Mouse (Mus musculus): ENCODE measurements at regions not wholly inside any gene's neighbourhood (a gene's known extent, or its start where the extent isn't known, plus 50 kb on each side); places are given as distances from the start of the nearest gene placed in this dataset.

DNA sequence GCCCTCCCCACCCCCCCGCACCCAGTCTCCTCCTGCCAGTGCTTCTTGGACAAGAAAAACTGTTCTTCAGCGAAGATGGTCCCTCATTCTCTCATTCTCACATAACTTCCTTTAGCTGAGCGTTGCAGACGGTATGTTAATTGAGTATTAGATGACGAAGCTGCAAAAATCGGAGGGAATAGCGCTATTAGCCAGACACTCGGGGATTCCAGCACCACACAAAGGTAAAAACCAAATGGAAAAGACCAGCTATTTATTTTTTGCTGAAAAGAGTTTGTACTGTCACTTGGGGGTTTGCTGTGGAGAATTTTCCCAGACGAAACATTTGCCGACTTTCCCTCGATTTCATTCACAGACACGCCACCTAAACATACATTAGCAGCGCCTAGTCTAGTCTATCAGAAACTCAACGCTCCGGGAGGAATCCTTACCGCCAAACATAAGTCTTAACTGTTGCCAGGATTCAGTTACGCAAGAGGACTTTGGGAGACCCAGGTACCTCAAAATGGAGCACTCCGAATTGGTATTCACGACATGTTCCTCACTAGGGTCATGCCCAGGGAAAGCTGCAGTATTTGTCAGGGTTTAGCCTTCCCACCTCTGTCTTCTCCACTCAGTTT is 178.4 kb upstream of the Lrig3 start:
- no peak for DNase-seq (ENCODE audit: low spot score in 2 of 2)

DNA sequence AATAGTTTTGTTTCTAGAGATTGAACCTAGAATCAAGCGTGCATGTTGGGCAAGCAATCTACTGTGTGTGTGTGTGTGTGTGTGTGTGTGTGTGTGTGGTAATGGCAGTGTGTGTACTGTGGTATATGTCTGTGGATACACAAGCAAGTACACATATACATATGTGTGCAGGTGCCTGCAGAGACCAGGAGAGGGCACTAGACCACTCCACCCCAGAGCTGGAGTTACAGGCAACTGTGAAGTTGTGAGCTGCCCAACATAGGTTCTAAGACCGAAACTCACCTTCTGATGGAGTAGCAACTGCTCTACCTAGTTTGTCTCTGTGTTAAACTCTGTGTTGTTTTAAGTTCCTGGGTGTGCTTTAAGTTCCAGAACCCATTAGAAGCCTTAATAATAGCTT is 177.7 kb upstream of the Lrig3 start:
- DNase-seq (ENCODE audit: low spot score in 2 of 2): no peak

- DNase-seq (ENCODE audit: low spot score in 2 of 2): no peak
These were observed 175.0 kb upstream of the Lrig3 start for GRCm38 (mm10) chr10:125790924-125791323.

GRCm38 (mm10) chr10:125794504-125794903 is 171.5 kb upstream of the Lrig3 start:
- no peak for DNase-seq (ENCODE audit: low spot score in 2 of 2)

GRCm38 (mm10) chr10:125795323-125795722 is 170.6 kb upstream of the Lrig3 start:
- no peak for DNase-seq (ENCODE audit: low spot score in 2 of 2)

GRCm38 (mm10) chr10:125798678-125799077 is 167.3 kb upstream of the Lrig3 start:
- DNase-seq (ENCODE audit: low spot score in 2 of 2): no peak

DNA sequence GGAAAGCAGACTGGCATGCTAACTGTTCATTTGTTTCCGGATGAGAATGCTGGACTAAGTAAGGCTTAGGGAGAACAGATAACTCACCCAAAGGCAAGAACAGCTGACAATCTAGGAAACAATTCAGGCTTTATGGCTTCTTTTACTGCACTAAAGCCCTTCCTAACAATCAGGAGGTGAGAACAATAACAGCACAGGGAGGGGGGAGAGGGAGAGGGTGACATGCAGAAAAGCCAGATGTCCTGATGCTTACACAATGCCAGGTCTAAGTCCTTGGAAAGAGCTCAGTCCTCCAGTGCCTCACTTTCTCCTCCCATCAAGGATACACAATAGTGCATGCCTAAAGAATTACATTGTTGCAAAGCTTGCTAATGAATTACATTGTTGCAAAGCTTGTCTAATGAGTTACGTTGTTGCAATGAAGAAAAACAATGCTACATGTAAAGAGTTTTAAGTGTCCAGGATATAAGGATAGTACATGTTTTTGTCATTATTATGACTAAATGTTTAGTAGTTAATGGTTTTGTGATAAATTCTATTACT is 165.3 kb upstream of the Lrig3 start:
- no peak for DNase-seq (ENCODE audit: low spot score in 2 of 2)

DNA sequence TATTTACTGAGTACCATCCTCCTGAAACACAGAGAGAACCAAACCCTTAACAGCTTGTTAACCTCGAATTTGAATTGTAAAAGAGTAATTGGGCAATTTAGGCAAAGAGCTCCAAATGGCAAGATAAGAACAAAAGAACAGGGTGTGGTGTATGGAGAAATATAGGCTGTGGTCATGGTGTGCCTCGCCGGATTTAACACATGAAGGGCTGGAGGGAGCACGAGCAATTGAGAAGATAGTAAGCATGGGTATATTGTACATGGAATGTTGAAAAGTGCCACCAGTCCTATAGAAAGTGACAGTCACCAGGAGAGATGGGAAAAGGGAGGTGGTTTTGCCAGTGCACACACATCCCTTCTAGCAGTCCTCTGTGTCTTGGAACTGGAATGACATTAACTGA is 164.5 kb upstream of the Lrig3 start:
- DNase-seq (ENCODE audit: low spot score in 2 of 2): no peak

DNA sequence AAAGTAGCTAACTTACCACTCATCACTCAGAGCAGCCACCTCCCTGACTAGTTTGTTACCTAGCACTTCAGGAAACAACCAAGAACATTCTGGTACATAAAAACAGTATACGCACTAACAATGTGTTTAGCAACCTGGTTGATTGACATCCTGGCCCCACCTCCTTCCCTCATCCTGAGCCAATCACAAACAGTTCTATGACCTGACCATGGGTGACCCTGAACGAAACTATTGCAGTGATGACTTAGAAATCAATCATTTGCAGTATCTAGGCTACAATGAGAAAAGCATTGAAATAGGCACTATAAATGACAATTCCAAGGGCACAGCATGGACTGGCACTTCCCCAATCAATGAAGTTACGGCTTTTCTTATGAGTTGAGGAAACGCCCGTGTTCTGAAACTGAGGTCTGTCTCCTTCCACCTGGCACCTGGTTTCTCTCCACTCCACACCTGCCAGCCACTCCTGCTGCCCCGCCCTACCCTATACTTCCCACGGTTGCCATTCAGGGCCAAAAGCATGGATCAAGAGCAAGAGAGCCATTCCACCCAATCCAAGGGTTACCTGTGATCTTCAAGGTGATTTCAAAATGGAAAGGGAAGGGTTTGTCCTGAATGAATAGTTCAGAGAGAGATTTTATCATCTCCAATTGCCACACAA is 162.9 kb upstream of the Lrig3 start:
- DNase-seq (ENCODE audit: low spot score in 2 of 2): no peak

DNA sequence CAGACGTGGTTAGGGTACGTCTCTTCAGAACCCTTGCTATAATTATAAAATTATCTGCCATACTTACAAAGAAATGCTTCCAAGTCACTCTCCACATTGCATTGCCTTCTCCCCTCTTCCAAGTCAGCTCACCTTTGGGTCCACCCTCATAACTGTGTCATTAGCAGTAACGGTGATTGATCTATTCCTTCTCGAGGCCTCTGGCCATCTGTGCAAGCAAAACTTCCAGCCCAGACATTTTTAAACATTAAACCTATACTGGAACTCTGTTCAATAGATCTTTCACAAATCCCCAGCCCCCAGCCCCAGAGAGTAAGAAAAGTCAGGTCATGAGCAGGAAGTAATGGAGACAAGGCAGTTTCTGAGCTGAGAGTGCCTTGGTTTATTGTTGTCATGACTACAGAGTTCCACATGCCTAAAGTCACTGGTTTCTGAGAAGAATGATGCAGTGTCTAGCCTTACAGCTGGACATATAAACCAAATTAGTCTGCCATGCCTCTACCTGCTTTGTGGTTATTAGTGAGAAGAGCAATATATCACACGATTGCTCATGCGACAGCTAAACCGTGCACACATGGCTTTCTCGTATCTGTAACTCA is 156.1 kb upstream of the Lrig3 start:
- DNase-seq (ENCODE audit: low spot score in 2 of 2): no peak

- DNase-seq (ENCODE audit: low spot score in 2 of 2): no peak
These were observed 155.4 kb upstream of the Lrig3 start for GRCm38 (mm10) chr10:125810590-125810989.

DNA sequence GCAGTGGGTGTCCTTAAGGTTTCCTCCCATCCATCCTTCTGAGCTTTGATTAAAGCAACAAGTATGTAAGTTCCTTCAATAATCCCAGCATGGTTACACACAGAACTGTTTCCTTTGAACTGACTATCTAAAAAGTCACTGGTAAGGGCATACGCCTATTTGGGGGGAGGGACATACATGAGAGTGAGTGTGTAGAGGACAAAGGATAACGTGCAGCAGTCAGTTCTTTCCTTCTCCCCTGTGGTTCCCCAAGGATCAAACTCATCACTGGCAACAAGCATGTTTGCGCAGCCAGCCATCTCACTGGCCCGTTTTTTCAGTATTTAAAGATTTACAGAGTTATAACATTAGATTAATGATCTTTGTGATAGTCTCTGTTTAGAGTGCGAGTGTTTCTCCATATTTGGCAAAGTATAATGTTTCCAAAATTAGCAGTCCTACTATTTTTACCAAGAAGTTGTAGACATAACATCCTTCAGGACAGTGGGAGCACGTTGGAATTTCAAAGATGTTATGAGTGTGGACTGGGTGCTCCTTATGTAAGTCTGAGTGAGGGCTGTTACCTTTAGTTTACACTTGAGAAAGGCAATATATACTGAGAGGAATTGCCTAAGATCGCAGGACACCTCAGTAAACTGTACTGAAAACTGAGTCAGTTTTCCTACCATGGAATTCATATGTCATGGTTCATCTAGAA is 151.6 kb upstream of the Lrig3 start:
- DNase-seq (ENCODE audit: low spot score in 2 of 2): no peak

- DNase-seq (ENCODE audit: low spot score in 2 of 2): no peak
These were observed 133.8 kb upstream of the Lrig3 start for GRCm38 (mm10) chr10:125832134-125832533.

DNA sequence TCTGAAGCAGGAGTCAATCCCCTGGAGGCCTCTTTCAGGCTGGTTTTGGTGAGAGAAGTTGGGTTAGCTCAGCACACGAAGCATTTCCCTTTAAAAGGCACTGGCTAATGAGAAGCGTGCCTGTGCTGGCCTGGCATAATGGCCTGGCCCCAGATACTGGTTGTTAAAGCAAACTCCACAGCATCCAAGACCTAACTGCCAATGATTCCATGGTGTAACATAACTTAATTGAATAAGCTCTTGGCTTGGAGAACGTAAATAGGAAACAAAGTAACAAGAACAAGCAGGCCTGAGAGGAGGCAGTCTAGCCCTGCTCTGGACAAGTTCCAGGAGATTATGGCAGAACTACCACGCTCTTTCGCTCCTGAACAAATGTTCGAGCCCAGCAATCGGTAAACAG is 133.2 kb upstream of the Lrig3 start:
- DNase-seq (ENCODE audit: low spot score in 2 of 2): no peak

GRCm38 (mm10) chr10:125833989-125834388 is 132.0 kb upstream of the Lrig3 start:
- DNase-seq (ENCODE audit: low spot score in 2 of 2): no peak

- DNase-seq (ENCODE audit: low spot score in 2 of 2): no peak
These were observed 127.0 kb upstream of the Lrig3 start for GRCm38 (mm10) chr10:125838982-125839381.

- no peak for DNase-seq (ENCODE audit: low spot score in 2 of 2)
These were observed 126.3 kb upstream of the Lrig3 start for GRCm38 (mm10) chr10:125839621-125840141.

DNA sequence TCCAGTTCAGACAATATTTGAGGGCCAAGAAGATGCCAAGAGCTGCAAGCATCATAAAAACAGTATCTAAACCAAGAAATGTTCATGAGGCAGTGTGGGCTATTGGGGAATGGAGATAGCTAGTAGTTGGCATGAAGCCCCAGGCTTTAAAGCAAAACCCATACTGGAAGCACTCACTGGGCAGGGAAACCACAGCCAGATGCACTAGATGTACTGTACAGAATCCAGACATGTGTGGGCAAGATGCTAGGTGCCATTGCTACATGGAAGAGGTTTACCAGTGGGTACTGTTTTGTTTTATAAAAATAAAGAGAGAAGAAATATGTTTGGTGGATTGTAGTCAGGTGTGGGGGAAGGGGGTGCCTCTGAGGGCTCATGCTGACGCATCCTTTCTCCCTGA is 125.6 kb upstream of the Lrig3 start:
- no peak for DNase-seq (ENCODE audit: low spot score in 2 of 2)

DNA sequence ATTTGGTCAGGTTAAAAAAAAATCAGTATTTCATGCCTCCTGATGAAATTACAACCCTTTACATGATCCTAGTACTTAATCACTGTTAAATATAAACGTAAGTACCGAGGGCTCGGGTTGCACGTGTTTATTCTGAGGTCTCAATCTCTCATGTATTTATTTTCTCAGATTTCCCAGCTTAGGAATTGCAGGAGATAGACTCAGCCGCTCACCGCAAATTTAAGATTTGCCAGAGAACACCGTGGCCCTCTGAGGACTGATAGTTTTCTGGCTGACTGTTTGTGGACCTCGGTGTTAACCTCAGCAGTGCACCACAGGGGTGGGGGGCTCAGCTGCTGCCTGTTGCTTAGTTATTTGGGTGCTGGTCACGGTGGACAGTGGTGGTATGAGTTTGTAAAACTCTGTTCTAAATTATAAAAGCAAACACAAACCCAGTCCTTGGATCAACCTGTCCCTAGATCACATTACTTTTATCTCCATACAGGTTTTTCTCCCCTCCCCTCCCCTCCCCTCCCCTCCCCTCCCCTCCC is 121.6 kb upstream of the Lrig3 start:
- DNase-seq (ENCODE audit: low spot score in 2 of 2): no peak

- DNase-seq (ENCODE audit: low spot score in 2 of 2): no peak
These were observed 120.9 kb upstream of the Lrig3 start for GRCm38 (mm10) chr10:125845014-125845514.

DNA sequence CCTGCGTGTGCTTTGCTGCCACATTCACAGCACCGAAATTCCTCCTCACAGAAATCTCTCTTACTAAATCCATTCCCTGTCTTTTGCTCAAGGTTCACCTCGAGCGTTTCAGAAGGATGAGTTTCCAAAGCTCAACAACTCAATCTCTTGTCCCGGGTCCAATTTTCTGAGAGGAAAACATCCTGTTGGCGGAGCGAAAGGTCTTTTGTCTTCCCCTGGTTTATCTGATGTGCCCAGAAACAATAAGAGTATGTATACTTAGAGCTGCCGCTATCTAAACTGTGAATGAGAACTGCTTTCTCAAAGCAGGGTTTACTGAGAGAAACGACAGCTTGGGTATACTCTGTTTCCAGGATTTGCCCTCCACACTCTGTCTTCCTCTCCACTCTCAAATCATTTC is 115.6 kb upstream of the Lrig3 start:
- no peak for DNase-seq (ENCODE audit: low spot score in 2 of 2)

Measured in adrenal gland, adult 18-20 months (tissue).